Mouse (Mus musculus) spleen, postnatal 36 days (tissue): ENCODE data around the gene Xylt2.
A peak's percentile ranks its signal among the peaks of the same experiment; 100 is the strongest.
"Not testable (repeated sequence)": the region's sequence is repeated elsewhere in the genome, so short reads cannot be mapped to it uniquely, and the experiment has no call there.

Experiments used
- DNase-seq, 2 experiments: peaks; one replicate each; pipeline ENCODE4 v3.0.0; 2022; ENCODE audit warnings: low spot score in 2 of 2, mixed read lengths in 1 of 2

The Xylt2 gene

DNA sequence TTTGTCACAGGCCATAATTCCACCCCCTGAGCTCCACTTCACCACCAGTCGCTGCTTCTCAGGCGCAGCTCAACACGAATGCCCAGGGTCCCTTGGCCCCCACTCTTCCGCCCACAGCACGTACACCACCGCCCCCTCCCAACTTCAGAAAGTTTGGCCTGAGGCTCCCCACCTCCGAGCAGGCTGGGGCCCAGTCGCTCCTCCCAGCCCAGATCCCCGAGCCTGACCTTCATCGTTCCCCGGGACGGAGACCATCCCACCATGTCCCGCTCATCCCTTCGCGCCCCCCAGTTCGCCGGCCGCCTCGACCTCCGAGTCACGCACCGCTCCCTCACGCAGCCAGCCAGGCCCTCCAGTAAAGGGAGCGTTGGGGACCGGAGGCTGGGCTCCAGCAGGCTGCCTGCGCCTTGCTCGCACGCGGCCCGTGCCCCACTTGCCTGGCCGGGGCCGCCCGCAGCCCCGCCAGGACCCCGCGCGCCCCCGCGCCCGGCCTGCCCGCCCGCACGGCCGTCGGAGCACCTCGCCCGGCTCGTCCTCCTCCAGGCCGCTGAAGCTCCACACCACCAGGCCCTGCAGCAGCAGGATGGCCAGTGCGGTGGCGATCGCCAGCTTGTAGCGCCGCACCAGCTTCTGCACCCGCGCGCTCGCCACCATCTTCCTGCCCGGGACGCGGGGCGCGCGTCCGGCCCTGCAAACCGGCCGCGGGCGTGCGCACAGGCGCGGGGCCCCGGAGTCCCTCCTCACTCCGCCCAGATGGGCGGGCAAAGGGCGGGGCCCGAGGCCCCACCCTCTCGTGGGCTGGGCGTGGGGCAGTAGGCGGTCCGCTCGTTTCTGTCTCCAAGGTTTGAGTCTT, at the start of gene Xylt2:
Gene Xylt2, minus strand, starts transcription at position 762 of the 853 bp plus-strand sequence.
- DNase-seq, result peak; percentile 91 to 92

DNA sequence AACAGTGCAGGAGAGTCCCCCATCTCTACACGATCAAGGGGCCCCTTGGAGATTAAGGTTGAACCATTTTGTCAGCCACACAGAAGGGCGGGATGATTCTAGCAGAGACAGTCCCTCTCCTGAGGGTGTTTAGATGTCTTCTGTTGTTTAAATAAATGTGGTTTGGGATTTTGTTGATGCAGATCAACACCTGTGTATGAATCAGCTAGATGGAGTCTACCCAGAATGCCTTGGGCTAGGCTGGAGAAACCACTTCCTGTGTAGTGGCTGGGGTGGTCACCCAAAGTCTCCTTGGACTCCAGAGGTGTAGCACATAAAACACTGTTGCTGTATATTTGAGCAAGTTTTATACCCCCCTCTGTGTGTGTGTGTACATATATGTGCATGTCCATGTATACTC, 41.9 kb upstream of the Xylt2 start:
- DNase-seq, result no peak

DNA sequence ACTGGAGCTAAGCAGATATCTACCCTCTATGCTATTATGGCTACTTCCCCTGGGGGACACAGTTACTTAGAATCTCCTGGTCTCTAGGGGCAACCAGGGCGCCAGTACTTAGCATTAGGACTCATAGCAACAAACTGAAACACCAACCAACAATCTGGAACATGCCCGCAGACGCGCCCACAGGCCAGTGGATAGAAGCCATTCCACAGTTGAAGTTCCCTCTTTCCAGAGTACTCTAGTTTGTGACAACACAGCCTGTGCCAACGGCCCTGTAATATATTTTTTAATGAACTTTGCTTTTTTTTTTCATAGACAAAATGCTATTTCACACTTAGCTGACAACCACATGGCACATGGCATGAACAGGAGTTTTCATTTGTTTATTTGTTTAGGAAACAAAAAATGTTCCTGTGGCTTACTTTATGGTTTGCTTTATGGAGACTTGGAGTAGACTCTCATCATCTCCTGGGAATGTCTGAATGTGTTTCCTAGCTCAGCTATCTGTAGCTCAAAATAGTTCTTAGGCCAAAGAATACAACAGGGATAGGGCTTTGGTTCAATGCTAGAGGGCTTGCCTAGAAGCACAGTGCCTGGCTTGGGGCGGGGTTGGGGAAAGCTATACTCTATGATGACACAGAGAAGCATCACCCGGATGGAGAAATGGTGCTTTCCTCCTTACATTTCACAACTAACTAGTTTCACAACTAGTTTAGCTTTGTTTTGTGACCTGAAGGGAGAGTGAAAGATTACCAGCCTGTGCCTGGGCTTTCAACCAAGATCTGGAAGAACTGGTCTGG, 41.0 kb upstream of the Xylt2 start:
- DNase-seq, result no peak

DNA sequence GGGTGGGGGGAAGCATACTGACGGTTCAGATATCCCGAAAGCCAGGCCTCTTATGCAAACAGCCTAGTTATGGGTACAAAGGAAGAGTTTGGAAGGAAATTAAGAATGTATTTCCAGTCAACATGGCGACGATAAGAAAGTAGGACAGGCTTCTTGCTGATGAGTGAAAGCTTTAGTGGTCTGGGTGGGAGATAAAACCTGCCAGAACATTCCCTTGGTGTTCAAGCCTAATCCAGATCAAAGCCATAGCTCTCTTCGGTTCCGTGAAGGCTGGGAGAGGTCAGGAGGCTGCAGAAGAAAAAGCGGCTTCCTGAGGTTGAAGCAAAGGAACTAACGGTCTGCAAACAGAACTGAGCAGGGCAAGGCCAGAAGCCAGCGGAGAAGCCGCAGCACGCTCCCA, 39.9 kb upstream of the Xylt2 start:
- no peak for DNase-seq

DNA sequence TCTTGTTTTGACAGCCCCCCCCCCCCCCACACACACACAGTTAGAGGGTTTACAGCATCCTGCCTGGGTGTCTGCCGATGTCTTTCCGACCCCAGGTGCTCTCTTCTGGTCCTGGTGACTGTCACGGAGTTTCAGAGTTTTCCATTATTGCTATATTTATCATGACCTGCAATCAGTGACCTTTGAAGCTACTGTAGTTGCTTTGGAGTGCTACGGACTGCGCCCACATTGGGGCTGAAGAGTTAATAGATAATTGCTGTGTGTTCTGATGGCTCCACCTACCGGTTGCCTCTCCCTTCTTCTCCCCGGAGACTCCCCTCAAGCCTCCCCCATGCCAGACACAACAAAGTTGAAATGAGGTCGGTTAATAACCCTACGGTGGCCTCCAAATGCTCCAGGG, 39.4 kb upstream of the Xylt2 start:
- DNase-seq, result peak in 1 of 2 experiments; percentile 11

DNA sequence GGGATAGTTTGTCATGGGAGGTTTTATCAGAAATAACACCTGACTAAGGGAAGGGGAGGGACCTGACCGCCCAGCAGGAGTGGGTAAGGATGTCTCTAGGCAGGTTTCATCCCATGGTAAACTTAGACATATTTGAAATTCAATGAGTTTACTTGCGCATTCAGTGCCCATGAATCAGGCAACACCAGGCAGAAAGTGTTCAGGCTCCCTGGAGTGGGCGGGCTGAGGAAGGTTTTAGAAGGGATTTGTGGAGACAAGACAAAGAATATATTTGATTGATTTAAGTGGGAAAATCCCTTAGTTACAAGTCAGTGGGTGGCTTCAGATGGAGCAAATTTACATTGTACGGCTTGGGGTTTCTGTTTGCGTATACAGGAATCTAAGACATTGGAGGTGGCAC, 38.3 kb upstream of the Xylt2 start:
- no peak for DNase-seq

DNA sequence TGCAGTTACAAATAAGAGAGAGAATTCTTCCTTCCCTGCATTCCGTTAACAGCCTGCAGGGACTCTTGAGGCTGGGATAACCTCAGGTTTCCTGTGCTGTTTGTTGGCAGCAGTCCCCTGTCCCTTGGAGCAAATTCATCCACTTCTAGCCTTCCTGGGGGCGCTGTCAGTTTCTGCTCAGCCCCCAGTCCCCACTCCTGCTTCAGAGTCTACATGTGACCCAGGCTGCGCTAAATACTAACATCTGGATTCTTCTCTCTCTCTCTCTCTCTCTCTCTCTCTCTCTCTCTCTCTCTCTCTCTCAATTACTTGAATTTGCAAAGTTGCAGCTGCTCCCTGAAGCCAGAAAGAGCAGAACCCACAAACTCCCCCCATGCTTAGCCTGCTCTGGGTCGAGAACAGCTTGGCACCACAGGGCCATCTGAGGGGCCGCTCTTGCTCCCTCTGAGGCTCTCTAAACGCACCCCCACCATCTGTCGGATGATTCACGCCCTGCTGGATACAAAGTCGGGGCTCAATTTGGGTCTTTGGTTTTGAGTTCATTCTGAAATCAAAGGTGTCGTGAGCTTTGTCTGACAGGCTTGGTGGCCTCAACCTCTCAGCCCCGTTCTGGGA, 36.0 kb upstream of the Xylt2 start:
- DNase-seq, result no peak

DNA sequence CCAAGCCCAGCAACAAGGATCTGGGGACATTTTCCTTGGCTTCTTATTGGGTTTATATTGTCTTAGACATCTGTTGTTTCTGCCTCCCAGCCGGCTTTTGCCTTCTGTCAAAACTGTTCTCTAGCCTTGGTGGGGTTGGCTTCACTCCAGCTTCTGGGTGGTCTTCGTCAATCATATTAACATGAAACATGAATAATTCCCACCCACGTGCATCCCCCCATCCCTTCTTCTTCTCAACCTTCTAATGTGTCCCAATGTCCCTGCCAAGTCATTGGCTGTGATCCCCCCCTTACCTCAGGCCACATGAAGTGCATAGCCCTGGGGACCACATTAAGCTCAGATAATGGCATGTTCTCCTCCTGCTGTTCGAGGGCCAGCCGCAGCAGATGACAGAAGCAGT, 27.2 kb upstream of the Xylt2 start, which contains the start of gene Gm11541:
Gene Gm11541, minus strand, starts transcription at position 28 of the 400 bp plus-strand sequence.
- no peak for DNase-seq

DNA sequence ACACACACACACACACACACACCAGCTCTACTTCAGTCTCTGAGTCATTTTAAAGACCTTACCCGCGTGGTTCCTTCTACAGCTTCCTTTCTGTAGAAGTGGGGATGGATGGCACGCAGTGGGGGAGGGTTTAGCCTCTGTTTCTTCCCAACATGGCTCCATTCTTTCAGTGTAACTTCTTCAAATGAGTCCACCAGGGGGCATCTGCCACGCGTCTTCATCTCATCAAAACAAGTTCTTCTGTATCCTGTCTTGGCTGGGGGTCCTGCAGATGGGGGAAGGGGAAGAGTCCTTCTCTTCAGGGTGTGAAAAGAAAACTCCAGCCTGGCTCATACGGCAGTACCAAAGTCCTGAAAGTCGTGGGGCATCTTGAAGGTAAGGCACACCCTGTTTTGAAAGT, 26.7 kb upstream of the Xylt2 start:
- DNase-seq, result no peak

DNA sequence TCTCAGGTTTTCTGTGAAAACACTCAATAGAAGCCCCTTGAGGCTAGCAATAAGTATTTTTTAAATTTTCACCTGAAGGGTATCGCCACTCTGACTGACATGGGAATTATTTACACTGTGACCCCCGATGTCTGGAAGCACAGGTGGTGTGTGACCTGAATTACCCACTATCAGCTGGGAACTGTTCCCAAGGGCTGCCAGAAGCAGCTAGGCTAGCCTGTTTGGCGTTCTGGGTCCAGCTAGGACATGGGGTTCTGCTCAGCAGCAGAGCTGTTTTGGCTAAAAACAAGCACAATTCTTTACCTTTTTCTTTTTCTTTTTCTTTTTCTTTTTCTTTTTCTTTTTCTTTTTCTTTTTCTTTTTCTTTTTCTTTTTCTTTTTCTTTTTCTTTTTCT, 24.9 kb upstream of the Xylt2 start:
- no peak for DNase-seq

DNA sequence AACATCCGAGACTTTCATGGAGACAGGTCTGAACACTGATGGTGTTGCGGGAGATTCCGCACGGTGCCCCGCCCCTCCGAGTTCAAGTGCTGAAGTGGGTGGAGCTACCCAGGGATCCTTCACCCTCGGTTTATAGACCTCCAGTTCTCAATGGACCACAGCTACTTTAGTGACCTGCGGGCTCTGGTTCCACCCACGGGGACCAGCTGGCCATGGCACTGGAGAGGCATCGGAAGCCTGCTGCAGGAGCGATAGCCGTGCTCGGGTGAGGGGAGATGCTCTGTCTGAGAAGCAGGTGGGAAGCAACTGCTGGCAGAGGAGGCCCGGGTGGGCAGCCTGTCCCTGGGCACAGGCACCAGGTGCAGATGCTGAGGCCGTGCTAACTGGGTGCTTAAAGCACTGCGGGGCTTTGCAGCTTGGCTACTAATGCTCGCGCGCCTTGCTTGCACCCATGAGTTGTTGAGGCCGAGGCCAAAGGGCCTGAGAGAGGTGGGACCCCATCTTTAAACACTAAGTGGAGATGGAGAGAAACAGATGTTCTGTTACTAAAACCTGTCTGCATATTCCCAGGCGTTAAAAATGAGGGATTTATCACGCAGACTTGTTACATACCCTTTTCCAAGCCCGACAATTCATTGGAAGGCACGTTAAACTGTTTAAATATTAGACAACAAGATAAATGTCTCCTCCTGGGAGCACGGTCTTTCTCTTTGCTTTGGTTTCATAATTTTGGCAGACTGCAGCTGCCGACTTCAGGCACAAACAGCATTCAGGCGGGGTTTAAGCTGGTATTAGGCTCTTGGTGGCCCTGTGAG, 24.3 kb upstream of the Xylt2 start:
- DNase-seq, result no peak

DNA sequence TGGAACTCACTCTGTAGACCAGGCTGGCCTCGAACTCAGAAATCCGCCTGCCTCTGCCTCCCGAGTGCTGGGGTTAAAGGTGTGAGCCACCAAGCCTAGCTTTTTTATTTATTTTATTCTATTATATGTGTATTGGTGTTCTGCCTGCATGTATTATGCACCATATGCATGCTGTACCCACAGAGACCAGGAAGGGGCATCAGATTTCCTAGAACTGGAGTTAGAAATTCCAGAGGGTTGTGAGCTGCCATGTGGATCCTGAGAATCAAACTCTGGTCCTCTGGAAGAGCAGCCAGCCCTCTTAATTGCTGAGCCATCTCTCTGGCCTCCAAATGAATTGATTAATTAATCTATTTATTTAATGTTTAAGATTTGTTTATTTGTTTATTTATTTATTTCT, 22.1 kb upstream of the Xylt2 start:
- DNase-seq, result no peak

DNA sequence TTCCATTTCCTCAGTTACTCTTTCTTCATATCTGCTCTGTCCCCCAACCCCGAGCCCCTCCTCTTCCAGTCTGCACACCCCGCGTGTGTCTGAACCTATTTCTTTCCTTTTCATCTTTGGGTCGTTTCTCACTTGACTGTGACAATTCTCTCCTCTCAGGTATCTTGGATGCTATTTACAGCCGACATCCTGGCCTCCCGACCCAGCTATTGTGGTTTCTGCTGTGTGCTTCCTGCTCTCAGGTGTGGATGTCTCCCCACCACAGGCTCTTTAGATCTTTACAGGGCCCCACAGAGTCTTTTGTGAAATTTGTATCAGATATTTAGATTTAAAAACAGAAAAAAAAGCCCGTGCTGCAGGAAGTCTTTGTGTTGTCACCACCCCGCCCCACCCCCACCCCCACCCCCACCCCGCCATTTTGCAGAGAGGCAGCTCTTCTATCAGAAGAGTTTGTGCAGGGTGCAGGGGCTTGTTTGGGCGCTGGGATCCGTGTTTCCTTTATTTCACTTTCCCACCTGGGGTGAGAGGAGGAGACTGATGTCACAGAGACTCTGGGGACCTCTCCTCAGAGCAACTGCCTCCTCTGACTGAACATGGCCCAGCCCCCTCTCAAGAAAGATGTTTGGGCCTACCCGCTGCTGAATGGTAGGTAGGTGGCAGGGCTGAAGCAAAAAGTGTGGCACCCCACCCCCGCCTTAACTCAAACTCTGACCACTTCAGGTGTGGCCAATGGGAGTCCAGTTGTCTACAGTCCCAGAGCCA, 20.6 kb upstream of the Xylt2 start:
- peak; percentile 30 to 38 for DNase-seq

DNA sequence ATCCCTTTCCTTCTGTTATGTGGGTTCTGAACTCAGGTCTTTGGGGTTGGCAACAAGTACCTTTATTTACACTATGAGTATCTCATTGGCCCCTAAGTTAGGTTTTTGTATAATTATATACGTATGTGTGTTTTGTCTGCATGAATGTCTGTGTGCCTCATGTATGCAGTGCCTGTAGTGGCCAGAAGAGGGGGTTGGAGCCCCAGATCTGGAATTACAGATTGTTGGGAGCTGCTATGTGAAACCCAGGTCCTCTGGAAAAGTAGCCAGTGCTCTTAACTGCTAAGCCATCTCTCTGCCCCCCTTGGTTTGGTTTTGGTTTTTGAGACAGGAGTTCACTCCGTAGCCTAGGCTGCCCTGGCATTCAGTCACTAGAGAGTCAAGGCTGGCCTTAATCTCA, 19.8 kb upstream of the Xylt2 start:
- no peak for DNase-seq

DNA sequence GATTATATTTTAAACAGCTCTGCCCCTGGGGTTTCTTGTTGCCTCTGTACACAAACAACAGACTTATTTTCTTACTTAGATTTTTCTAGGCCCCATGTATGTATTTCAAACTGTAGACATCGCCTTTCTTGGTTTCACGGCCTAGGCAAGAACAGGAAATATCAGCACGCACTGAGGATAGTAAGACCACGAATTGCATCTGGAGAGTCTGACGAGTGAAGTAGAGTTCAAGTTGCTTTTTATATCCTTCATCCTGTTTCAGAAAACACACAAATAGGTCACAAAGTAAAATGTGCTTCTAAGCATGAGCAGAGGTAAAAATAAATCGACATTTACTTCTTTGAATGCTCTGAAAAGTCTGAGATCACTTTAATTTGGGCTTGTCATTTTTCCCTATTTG, 18.2 kb upstream of the Xylt2 start:
- no peak for DNase-seq

DNA sequence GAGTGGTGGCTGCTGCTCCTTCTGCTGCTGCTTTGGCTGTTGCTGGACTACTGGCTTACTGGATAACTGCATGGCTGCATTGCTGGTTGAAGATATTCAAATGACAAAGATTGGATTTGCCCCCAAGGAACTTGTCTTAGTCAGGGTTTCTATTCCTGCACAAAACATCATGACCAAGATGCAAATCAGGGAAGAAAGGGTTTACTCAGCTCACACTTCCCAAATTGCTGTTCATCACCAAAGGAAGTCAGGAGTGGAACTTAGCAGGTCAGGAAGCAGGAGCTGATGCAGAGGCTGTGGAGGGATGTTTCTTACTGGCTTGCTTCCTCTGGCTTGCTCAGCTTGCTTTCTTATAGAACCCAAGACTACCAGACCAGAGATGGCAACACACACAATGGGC, 15.2 kb upstream of the Xylt2 start:
- DNase-seq, result not testable (repeated sequence)

DNA sequence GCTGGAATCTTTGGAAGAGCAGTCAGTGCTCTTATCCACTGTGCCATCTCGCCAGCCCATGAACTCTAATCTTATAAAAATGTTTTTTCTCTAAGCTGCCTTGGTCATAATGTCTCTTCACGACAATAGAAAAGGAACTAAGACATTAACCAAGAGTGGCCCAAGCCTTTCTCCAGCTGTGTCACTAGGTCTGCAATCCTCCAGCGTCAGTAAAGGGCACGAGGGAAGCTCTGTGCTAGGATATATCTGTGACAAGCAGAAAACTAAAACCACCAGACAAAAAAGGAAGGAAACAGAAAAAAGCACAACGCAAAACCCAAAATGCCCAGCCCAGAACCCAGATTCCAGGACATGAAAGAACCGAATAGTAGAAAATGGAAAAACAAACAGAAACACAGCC, 9.9 kb upstream of the Xylt2 start:
- DNase-seq, result no peak

DNA sequence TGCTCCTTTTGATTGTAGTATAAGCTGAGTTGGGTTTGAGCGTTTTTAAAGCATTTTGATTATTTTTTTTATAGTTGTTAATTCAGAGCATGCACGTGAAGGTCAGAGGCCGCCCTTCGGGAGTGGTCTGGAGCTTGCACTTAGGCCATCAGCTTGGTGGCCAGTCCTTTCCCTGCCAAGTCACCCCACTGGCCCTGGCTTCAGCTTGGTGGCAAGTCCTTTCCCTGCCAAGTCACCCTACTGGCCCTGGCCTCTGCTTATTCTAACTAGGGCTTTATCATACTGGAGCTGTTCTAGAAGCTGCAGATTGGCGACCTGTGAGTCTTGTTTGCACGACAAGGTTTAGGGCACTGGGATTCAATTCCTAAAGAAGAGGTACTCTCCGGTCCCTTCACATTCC, 5.1 kb upstream of the Xylt2 start:
- no peak for DNase-seq

DNA sequence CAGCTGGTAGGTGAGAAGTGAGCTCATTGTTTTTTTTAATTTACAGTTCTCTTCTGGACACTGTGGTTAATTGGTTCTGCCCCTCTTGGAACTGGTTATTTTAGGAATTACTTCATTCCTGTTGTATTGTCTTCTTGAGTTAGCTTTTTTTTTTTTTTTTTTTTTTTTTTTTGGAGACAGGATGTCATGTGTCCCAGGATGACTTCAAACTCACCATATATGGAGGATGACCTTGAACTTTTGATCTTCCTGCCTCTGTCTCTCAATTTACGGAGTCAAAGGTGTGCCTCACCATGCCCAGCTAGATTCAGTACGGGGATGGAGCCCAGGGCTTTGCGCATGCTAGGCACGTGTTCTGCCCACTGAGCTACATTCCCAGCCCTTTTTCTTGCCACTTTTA, 4.3 kb upstream of the Xylt2 start:
- DNase-seq, result no peak

DNA sequence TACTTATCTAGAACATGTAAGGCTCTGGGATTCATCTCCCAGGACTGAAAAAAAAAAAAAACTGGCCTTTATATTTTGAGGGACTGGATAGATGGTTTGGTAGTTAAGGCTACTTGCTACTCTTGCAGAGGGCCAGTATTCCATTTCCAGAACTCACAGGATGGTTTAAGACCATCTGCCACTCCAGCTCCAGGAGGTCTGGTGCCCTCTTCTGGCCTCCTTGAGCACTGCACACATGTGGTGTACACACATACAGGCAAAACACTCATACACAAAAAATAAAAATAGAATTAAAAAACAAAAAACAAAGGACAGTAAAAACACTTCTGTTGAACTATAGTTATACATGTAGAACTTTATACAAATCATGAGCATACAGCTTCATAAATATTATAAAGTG, 3.3 kb upstream of the Xylt2 start:
- DNase-seq, result no peak

DNA sequence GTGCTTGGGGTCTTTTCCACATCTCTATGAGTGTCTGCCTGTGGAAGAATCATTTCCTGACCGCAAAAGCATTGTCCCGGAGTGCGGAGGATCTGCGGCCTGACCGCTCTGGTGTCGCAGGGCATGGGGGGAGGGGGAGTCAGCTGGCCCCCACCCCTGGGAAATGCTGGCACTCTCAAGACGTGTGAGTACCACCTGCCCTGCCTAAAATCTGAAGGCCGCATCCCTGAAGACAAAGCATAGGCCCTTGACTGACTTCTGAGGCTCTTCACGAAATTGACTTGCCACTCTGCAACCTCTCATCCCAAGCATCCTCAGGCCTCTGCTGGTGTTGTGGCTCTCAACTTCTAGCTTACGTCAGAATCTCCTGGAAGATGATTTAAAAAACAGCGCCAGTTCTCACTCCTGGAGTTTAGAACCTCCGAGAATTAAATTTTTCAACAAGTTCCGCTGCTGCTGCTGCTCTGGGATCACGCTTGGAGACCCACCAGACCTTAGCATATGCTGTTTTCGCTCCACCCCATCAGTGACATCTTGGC, 361 bp upstream of the Xylt2 start:
- DNase-seq, result no peak
